Mouse (Mus musculus) spleen, adult 18-20 months (tissue): ENCODE data around the gene Nme6.
"Not testable (repeated sequence)": the region's sequence is repeated elsewhere in the genome, so short reads cannot be mapped to it uniquely, and the experiment has no call there.

Experiments
- DNase-seq, 2 experiments: peaks; one replicate each; pipeline ENCODE4 v3.0.0; 2022; ENCODE audit warnings: mixed read lengths in 2 of 2

Gene Nme6

GRCm38 (mm10) chr9:109832391-109833087, at the start of gene Nme6:
Nme6 (plus strand) TSS chr9:109832749.
- DNase-seq = peak; percentile 68 to 87

DNA sequence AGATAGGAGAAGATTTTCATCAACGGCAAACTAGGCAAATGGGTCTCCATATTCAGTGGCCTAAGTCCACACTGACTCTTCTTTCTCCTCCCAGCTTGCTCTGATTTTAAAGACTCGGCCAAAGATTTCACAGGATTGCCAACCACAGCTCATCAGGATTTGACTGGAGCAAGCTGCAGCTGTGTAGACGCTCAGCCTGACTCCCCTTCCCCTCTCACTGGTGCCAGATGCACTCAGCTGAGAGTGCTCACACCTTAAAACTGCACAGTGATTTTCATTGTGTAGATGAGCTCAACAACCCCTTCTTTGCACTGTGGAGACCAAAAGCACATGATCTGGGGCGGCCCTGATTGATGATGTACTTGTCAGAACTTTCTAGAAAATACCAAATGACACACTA, 42.0 kb upstream of the Nme6 start, which contains the start of gene Fbxw27:
Gene Fbxw27, minus strand, starts transcription at position 101 of the 400 bp plus-strand sequence.
- not testable (repeated sequence) for DNase-seq

DNA sequence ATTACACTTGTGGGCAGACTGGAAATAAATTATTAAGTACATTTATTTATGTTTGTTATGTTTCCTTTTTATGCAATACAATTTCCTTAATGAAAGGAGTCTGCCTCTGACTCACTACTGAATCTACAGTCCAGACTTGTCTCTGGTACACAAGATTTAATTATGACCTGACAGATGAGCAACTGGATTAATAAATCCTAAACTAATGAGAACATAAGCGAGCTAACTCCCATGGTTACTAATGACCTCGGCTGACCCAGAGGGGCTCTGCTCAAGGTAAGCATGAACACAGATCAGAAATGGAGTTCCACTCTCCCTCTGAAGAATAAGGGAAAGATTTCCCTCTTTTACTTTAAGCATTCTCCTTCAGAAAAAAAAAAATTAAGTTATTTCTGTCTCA, 37.3 kb upstream of the Nme6 start:
- no peak for DNase-seq

- no peak for DNase-seq
Measured at GRCm38 (mm10) chr9:109795811-109796210, 36.7 kb upstream of the Nme6 start.

DNA sequence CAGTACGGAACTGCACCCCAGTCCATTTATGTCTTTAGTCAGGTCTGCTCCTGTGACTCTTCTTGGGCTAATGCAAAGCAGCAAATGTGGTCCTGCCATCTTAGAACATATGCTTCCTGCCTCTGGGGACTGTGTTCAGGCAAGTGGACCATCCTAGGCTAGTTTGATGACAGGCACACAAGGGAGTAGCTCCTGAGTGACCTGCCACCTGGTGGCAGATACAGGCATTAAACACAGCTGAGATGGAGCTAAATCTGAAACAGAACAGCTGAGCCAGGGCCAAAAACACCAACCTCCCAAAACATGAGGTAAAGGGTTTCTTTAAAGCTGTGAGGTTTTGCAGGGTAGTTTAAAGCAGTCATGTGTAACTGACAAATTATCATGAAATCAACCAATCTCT, 34.5 kb upstream of the Nme6 start:
- peak in 1 of 2 experiments; percentile 1 for DNase-seq

- DNase-seq = not testable (repeated sequence)
Measured at GRCm38 (mm10) chr9:109805596-109805995, 27.0 kb upstream of the Nme6 start.

DNA sequence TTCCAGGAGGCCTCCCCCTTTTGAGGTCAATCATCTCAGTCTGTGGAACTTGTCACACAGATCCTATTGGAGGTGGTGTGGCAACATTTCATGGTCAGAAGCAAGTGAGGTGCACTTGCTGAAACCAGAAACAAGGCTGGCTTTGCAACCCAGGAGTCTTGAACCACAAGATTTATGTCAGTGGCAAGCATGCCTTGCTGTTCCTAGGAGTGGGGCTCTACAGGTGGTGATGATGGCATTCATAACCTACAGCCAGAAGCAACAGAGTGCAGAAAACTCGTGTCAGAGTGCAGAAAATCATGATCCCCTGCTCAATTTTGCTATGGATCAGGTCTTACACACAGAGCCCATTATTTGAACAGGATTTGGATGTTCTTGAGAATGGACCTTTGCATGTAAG, 26.3 kb upstream of the Nme6 start:
- DNase-seq = no peak

GRCm38 (mm10) chr9:109806695-109807293, 25.8 kb upstream of the Nme6 start:
- no peak for DNase-seq

GRCm38 (mm10) chr9:109807898-109808297, 24.7 kb upstream of the Nme6 start:
- DNase-seq = no peak

DNA sequence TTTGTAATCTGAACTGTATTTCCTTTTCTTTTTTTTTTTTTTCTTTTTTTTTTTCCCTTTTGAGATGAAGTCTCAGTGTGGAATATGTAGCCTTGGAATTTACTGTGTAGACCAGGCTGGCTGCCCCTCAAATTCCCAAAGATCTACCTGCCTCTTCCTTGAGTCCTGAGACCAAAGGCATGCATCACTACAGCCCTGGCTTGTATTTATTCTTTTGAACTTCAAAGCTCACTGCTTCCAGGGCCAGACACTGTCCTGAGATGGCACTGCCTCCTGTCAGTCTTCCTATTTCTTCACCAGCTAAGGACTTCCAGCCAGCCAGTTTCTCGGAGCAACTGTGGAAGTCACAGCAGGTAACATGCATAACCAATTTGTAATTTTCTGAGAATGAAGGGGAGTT, 20.6 kb upstream of the Nme6 start, which contains the start of gene Spink8:
Gene Spink8, plus strand, starts transcription at position 301 of the 400 bp plus-strand sequence.
- no peak for DNase-seq

GRCm38 (mm10) chr9:109813424-109813823, 19.1 kb upstream of the Nme6 start:
- DNase-seq = no peak

DNA sequence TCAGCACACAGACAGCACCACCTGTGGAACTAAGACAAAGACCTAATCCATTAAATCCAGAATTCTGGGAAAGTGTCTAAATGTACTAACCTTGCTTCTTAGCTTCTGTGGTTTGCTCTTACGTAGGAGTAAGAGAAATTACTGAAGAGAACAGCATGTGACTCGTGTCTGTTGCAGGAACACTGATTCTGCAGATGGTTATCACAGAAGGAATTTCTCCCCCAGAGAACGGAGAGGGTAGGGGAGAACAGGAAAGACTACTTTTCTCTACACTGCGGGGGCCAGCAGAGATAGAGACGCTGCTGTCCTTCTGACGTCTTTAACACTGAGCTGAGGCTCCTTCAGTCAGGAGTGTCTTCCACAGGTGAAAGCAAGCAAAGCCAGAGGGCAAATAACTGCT, 16.2 kb upstream of the Nme6 start:
- DNase-seq = no peak

- no peak for DNase-seq
Measured at GRCm38 (mm10) chr9:109825739-109826138, 6.8 kb upstream of the Nme6 start.

DNA sequence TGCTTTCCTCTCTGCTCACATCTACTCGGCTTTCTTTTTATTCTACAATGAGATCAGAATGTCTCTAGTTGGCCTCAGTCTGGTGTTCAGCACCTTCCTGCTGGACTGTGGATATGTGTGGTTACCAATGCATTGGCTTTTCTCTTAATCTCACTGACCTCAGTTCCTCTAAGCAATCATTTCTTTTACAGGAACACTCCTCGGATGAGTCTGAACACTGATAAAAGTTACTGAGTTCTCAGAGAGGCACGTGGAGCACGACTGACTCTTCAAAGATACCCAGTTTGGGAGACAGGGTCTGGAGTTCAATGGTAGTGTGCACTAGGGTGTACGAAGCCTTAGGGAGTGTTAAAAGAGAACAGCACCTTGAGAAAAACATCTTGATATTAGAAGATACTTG, 6.4 kb upstream of the Nme6 start:
- DNase-seq = no peak

DNA sequence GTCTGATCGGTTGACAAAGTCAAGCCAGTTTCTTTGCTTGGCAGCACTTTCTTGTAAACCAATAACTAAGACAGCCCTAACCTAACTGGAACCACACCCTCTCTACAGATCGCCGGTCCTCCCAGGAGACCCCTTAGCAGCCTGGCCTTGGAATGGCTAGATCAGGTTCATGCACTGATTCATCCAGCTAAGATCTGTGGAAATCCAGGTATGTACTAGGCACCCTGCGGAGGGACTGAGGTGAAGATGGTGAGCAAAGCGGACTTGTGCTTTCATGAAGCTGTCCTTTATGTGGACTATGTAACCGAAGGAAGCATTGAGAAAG, 501 bp downstream of the Nme6 start:
- no peak for DNase-seq

DNA sequence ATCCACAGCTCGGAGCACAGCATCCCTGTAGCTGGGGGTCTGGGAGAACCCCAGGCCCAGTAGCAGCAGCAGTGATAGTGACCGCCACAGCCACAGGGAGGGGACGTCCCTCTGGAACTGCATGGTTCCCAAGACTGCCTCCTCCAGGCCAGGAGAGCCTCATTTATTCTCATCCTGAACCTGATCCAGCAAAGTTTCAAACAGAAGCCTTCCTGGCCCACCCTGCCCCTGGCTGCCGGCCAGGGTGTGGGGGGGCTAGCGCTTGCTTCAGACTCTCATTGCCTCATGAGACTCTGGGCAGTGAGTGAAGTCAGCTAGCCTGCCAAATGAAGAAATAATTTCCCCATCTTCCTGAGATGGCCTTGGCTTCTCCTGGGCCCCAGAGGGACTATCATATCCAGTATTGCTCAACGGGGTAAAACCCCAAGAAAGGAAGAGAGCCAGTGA, 16.8 kb downstream of the Nme6 start, which contains the start of gene Camp:
Gene Camp, minus strand, starts transcription at position 306 of the 447 bp plus-strand sequence.
- no peak for DNase-seq

DNA sequence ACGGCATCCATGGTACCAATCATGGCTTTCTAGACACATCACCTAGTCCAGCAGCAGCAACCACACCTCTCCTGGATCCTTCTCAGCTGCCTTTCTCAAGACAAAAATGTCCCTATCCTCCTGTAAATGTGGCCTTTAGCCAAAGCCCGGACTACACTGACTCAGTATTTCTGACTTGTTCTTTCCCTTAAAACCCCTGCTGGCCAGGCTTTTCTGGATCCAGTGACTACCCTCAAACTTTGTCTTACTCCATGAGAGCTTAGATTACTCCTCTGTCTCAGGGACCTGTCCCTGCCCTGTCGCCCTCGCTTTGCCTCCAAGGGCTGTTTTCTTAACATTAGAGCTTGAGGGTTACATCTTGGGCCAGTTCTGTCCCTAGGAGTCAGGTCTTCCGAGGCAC, 17.6 kb downstream of the Nme6 start:
- no peak for DNase-seq

DNA sequence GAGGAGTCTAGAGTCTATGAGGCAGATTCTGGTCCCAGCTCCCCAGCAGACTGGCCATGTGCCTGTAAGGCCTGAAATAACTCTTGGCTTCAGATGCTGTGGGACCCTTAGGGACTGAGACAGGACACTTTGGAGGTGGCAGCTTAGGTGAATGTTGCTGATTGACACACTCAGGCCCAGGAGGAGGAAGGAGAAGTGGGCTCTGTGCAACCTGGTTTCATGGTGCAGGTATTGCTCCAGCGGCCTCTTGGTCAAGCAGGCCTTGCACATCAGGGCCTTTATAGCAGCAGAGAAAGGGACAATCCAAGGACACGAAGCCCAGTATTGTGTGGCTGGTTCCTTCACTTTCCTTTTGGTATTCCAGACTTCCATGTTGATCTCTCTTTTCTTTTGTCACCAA, 21.8 kb downstream of the Nme6 start:
- no peak for DNase-seq

DNA sequence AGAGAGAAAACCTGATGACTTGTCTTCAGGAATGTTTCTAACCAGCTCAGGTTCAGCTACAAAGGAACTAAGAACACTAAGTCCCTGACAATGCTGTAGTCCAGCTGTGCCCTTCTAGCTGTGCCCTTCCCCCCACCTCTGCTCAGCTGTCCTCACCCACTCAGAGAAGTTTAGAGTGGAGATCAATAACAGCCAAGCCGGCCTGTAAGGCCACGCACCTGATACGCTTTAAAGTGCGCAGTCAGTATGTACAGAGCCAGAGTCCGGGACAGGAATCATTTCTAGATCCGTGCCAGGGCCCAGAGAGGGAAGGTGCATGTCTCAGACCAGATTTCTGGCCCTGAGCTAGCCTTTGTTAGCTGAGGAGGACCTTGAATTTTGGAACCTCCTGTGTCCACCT, 23.4 kb downstream of the Nme6 start:
- no peak for DNase-seq

- DNase-seq = peak; percentile 57 to 86
Measured at GRCm38 (mm10) chr9:109862397-109863044, 30.0 kb downstream of the Nme6 start.

- DNase-seq = no peak
Measured at GRCm38 (mm10) chr9:109863085-109863484, 30.5 kb downstream of the Nme6 start.

- no peak for DNase-seq
Measured at GRCm38 (mm10) chr9:109866218-109866617, 33.7 kb downstream of the Nme6 start.

DNA sequence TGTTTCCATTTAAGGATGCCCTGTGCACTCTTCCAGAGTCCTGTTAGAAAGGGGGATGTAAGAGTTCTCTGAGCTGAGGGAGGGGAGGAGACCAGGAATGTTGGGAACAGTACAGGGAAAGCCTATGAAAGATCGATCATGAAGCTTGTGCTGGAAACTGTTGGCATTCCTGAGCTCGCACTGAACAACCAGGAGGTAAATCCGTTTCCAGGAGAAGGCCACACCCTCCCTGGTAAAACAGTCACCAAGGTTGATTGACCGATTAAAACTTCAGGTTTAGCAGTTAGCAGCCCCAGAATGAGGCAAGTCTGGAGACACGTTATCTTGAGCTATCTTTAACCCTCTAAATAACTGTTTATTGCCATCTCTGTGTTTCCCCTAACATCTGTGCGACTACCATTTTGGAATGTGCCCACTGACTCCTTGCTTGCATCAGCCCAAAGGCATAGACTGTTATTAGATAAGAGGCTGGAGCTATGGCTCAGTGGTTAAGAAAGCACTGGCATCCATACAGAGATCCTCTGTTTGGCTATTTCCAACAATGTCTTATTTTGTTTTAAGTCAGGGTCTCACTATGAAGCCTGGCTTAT, 38.5 kb downstream of the Nme6 start:
- no peak for DNase-seq
